Mouse (Mus musculus) adrenal gland, adult 2 months (tissue): ENCODE measurements at regions not wholly inside any gene's neighbourhood (a gene's known extent, or its start where the extent isn't known, plus 50 kb on each side); places are given as distances from the start of the nearest gene placed in this dataset.
A peak's percentile ranks its signal among the peaks of the same experiment; 100 is the strongest.

Source experiments
- DNase-seq: peaks from one replicate; pipeline ENCODE4 v3.0.0; 2021

DNA sequence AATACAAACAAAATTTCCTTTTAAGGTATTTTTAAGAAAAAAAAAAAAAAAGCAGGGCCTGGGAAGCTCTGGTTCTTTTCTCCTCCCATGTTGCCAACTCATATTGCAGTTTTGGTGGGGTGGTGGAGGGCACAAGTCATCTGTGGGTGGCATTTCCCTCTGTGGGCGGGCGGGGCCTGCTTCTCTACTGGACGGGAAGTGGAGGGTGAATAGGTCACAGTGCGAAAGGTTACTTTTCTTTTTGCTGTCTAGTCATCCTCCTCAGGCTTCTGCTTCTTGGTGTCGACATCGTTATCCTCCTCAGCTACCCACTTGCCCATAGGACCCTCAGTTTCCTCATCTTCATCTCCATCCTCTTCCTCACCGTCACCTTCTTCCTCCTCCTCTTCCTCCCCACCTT lies 55.3 kb upstream of the Plcb1 start:
- no peak for DNase-seq

DNA sequence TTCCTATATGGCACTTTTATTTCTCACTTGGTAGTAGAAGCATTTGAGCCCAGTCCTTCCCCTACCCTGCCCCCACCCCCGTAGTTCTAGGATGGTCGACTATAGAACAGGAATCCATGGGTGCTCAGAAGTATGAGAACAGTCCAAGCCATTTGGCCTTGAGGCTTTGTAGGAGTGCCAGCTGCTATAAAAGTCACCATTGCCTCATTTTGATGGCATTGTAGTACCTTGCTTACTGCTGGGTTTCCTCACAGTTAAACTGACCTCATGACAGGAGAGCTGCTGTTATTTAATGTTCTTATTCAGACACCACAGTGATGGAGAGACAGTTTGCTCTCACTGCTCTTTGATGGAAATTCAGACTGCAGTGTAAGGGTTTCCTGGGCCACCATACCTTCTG lies 59.2 kb upstream of the Plcb1 start:
- peak; percentile 33 for DNase-seq

DNA sequence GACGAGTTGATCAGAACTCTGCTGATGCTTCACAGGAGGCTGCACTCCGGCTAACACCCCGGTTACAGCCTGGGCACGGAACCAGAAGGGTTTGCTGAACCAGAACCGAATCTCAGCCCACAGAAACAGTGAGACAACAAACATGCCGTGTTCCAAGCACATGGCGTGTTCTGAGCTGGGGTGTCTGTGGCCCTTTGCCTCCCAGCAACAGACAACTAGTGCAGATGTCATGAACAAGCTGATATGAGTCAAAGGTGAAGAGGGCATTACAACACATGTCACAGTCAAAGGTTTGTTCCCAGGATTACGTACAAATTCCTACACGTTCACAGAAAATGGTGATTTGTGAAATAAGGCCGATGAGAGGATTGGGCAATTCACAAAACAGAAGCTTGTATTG lies 61.8 kb upstream of the Plcb1 start:
- DNase-seq: peak; percentile 36

DNA sequence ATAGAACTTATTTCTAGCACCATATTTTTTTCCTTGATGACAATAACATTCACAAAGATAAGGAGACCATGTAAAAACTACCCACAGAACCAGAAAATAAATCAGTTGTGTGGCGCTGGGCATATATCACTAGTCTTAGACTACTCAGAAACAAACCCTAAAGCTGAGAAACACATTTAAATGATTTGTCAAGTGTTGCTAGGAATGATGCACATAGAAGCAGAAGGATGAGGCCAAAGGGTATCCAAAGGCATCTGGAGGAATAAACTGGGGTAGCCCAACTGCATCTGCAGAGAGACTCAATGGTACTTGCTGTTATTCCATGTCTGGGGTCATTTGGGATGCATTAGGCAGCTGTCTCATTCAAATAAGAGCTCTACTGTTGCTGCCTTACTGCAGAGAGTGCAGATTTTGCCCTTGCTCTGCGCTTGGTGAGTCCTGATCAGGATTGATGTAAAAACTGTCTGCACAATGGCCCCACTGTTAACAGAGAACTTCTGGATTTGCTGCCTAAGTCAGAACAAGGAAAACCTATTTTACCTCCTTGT lies 68.0 kb upstream of the Plcb1 start:
- DNase-seq: no peak

DNA sequence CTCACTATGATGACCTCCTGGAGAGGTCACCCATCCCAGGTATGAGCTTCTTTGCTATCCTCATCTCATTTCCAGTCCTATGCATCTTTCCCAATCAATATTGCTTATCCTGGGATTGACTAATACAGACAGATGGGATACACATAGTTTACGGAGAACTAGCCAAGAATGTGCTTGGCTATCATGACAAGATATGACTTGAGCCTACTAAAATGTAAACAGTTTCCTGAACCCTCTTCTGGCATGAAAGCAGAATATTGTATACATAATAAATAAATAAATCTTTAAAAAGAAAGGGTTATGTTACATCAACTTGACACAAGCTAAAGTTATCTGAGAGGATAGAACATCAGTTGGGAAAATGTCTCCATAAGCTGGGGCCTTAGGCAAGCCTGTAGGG lies 69.3 kb upstream of the Plcb1 start:
- no peak for DNase-seq

DNA sequence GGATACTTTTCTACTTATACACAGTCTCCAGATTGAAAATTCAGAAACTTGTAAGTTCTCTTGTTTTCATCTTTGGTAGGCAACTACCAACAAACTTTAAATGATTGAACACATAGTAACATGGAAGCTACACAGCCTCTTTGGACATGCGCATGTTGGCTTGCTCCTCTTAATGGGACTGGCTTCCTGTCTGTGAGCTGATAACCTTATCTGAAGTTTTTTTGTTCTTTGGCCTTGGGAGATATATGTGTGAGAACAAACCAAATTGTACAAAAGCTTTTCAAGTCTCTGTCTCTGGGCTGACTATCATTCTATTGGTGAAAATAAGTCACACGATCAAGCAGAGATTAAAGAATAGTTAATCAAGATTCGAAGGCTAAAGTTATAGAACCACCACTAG lies 70.1 kb upstream of the Tmx4 start:
- no peak for DNase-seq

DNA sequence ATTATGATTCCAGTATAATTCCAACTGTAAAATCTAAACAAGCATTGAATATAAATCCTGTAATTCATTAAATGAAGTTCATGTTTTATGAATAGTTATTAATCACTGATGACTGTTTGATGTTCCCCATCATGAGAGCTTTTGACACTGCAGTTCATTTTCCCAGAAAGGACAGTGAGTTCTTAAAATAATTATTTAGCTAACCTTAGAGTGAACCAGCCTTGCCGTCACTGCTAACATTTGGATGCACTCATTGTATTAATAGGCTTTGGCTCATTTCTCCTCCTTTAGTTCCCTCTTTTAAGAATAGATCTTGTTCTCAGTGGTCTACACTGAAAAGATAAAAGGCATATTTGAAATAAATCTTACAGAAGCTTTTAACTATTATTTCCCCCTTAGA lies 64.8 kb upstream of the Tmx4 start:
- DNase-seq: no peak

DNA sequence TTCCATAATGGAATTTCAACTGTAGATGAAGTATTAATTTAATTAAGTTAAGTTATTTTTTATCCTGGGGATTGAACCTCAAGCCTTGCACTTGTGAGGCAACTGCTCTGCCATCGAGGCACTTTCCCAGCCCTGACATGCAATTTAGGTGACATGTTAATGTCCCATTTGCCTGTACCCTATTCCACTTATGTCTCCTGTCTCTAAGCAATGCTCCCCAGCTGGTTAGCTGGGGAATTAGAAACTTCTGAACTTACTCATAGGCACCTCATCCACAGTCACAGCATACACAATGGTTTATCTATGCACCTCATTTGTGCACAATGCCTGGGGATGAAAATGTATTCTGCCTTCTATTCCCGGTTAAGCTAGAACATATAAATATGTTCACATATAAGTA lies 59.1 kb upstream of the Tmx4 start:
- DNase-seq: no peak

DNA sequence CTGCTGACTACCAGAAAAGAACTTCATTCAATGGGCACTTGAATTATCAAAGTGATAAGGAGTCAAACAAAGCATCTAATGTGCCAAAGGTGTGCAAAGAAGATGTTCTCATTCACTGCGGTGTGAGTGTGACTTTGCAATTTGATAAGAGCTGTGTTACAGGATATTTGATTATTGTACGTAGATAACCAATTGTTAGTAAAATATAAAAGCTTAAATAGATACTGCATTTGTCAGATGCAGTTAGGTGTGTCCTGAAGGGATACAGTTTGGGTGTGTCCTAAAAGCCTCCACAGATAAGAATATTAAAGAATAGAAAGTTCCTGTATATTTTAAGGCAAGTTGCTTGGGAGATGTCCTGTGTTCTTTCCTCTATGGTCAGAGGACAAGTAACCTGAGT lies 53.5 kb upstream of the Tmx4 start:
- DNase-seq: no peak

DNA sequence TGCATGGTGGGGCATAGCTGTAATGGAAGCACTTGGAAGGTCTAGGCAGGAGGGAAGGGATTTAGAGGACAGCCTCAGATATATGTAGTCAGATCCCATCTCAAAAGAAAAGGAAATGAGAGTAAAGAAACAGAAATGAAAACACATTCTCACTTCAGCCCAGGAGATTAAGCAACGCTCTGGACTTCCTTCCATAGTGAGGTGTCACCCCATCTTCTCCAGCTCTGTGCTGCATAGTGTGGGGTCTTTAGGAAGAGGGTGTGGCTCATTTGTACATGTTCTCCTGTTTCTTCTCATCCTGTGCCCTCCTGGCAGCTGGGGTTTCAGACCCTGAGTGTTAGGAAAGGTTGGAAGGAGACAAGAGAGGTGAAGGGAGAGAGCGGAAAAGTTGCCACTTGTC lies 52.4 kb upstream of the Tmx4 start:
- DNase-seq: no peak
